Mouse (Mus musculus): ENCODE measurements around the gene Itih5. TPM values are rescaled to one million over a fixed set of nuclear protein-coding genes. Genes with fewer than 3 reads are reported as not detected.

Itih5 gene
- total RNA-seq, 2 experiments from 2014 or later, result 11.6 to 13.0 TPM

- DNase-seq (ENCODE audit: extremely low spot score in 1 of 2, low spot score in 2 of 2), result no peak
- no peak for TF ChIP-seq CTCF (IDR thresholded peaks at IDR 0.05)
- H3K27ac ChIP-seq, result no peak overlapping the region
- intact Hi-C loops (cut with DNase I), result no loop called here
- H3K4me3 ChIP-seq, result no peak overlapping the region
These were observed 16.6 kb downstream of the Itih5 start for GRCm38 (mm10) chr2:10169991-10170390.

GRCm38 (mm10) chr2:10193553-10193952 lies 40.2 kb downstream of the Itih5 start:
- TF ChIP-seq CTCF (IDR thresholded peaks at IDR 0.05), result no peak
- intact Hi-C loops (cut with DNase I), result no loop called here
- H3K27ac ChIP-seq, result no peak overlapping the region
- DNase-seq (ENCODE audit: extremely low spot score in 1 of 2, low spot score in 2 of 2), result no peak
- H3K4me3 ChIP-seq, result no peak overlapping the region

GRCm38 (mm10) chr2:10195162-10195561 lies 41.8 kb downstream of the Itih5 start:
- H3K27ac ChIP-seq, result no peak overlapping the region
- TF ChIP-seq CTCF (IDR thresholded peaks at IDR 0.05), result peak; percentile 1; the same call in 1 of the 2 replicates
- no peak overlapping the region for H3K4me3 ChIP-seq
- intact Hi-C loops (cut with DNase I), result no loop called here
- no peak for DNase-seq (ENCODE audit: extremely low spot score in 1 of 2, low spot score in 2 of 2)

GRCm38 (mm10) chr2:10199326-10199725 lies 46.0 kb downstream of the Itih5 start:
- DNase-seq (ENCODE audit: extremely low spot score in 1 of 2, low spot score in 2 of 2), result no peak
- H3K4me3 ChIP-seq, result no peak overlapping the region
- H3K27ac ChIP-seq, result no peak overlapping the region
- TF ChIP-seq CTCF (IDR thresholded peaks at IDR 0.05), result no peak
- intact Hi-C loops (cut with DNase I), result no loop called here

- no peak for TF ChIP-seq CTCF (IDR thresholded peaks at IDR 0.05)
- no peak for DNase-seq (ENCODE audit: extremely low spot score in 1 of 2, low spot score in 2 of 2)
- intact Hi-C loops (cut with DNase I), result no loop called here
- Histone ChIP-seq H3K4me3 (no peak overlapping the region), H3K27ac (no peak overlapping the region)
These were observed 47.4 kb downstream of the Itih5 start for GRCm38 (mm10) chr2:10200736-10201285.

GRCm38 (mm10) chr2:10204301-10204700 lies 50.9 kb downstream of the Itih5 start:
- no peak for DNase-seq (ENCODE audit: extremely low spot score in 1 of 2, low spot score in 2 of 2)
- intact Hi-C loops (cut with DNase I), result no loop called here
- no peak for TF ChIP-seq CTCF (IDR thresholded peaks at IDR 0.05)
- no peak overlapping the region for H3K27ac ChIP-seq
- H3K4me3 ChIP-seq, result no peak overlapping the region

- intact Hi-C loops (cut with DNase I), result no loop called here
- H3K27ac ChIP-seq, result no peak overlapping the region
- H3K4me3 ChIP-seq, result no peak overlapping the region
- TF ChIP-seq CTCF (IDR thresholded peaks at IDR 0.05), result no peak
- no peak for DNase-seq (ENCODE audit: extremely low spot score in 1 of 2, low spot score in 2 of 2)
These were observed 60.1 kb downstream of the Itih5 start for GRCm38 (mm10) chr2:10213468-10213867.

- Histone ChIP-seq H3K27ac (no peak overlapping the region), H3K4me3 (no peak overlapping the region)
- TF ChIP-seq CTCF (IDR thresholded peaks at IDR 0.05), result no peak
- intact Hi-C loops (cut with DNase I), result no loop called here
- no peak for DNase-seq (ENCODE audit: extremely low spot score in 1 of 2, low spot score in 2 of 2)
These were observed 62.6 kb downstream of the Itih5 start for GRCm38 (mm10) chr2:10215876-10216565.

GRCm38 (mm10) chr2:10216566-10217247 lies 63.3 kb downstream of the Itih5 start:
- Histone ChIP-seq H3K4me3 (no peak overlapping the region), H3K27ac (peak overlapping the region; percentile 57; the same call in 1 of the 2 replicates)
- intact Hi-C loops (cut with DNase I), result no loop called here
- DNase-seq (ENCODE audit: extremely low spot score in 1 of 2, low spot score in 2 of 2), result peak in 1 of 2 experiments; percentile 19
- no peak for TF ChIP-seq CTCF (IDR thresholded peaks at IDR 0.05)

GRCm38 (mm10) chr2:10221862-10222261 lies 68.5 kb downstream of the Itih5 start:
- no peak for DNase-seq (ENCODE audit: extremely low spot score in 1 of 2, low spot score in 2 of 2)
- intact Hi-C loops (cut with DNase I), result no loop called here
- no peak overlapping the region for H3K27ac ChIP-seq
- no peak for TF ChIP-seq CTCF (IDR thresholded peaks at IDR 0.05)
- H3K4me3 ChIP-seq, result no peak overlapping the region

- H3K4me3 ChIP-seq, result no peak overlapping the region
- intact Hi-C loops (cut with DNase I), result no loop called here
- no peak for TF ChIP-seq CTCF (IDR thresholded peaks at IDR 0.05)
- no peak overlapping the region for H3K27ac ChIP-seq
- DNase-seq (ENCODE audit: extremely low spot score in 1 of 2, low spot score in 2 of 2), result no peak
These were observed 73.5 kb downstream of the Itih5 start for GRCm38 (mm10) chr2:10226907-10227306.

GRCm38 (mm10) chr2:10231971-10232370 lies 78.6 kb downstream of the Itih5 start:
- no peak overlapping the region for H3K4me3 ChIP-seq
- no peak for TF ChIP-seq CTCF (IDR thresholded peaks at IDR 0.05)
- H3K27ac ChIP-seq, result no peak overlapping the region
- intact Hi-C loops (cut with DNase I), result no loop called here
- no peak for DNase-seq (ENCODE audit: extremely low spot score in 1 of 2, low spot score in 2 of 2)
